Mouse (Mus musculus) ES-Bruce4 (cell line): ENCODE results near the gene Cux1.

ENCODE experiments used
- CTCF ChIP-seq: IDR thresholded peaks from one replicate; pipeline ENCODE4 v1.8.1; 2011; ENCODE audit warnings: low read depth, low read length
- EP300 ChIP-seq: IDR thresholded peaks from 2 replicates; pipeline ENCODE4 v1.6.1; 2011; ENCODE audit warnings: low read depth, low read length; ENCODE audit not compliant: insufficient read depth
- POLR2A ChIP-seq: IDR thresholded peaks from one replicate; pipeline ENCODE4 v1.8.1; 2011; ENCODE audit warnings: low read length; ENCODE audit not compliant: insufficient read depth

- TF ChIP-seq POLR2A: no peak
- no peak for TF ChIP-seq CTCF
- no peak for TF ChIP-seq EP300
Measured at GRCm38 (mm10) chr5:136402622-136403564, 164.4 kb downstream of the Cux1 start.
